Mouse (Mus musculus) thymus, adult 2 months (tissue): ENCODE data around the gene Abi3.

Experiments
- CTCF ChIP-seq: fragments of 200-500 bp; IDR thresholded peaks from 2 replicates; pipeline ENCODE4 v1.5.1; 2012; ENCODE audit warnings: mild to moderate bottlenecking, control low read depth, low read length, moderate library complexity, borderline replicate concordance; ENCODE audit not compliant: control insufficient read depth, poor library complexity, insufficient read depth; ENCODE audit errors: extremely low read depth
- POLR2A ChIP-seq: fragments of 200-500 bp; IDR thresholded peaks from 2 replicates; pipeline ENCODE4 v1.6.1; 2012; ENCODE audit warnings: mild to moderate bottlenecking, low read length, control low read depth, moderate library complexity; ENCODE audit not compliant: control insufficient read depth, poor library complexity, insufficient read depth; ENCODE audit errors: extremely low read depth

GRCm38 (mm10) chr11:95783958-95784357 is 58.3 kb downstream of the Abi3 start:
- TF ChIP-seq POLR2A (no peak), CTCF (no peak)
